Mouse (Mus musculus) spleen, adult 12 weeks (tissue): ENCODE results near the gene Sapcd2.

Experiments
- DNase-seq: peaks from one replicate; pipeline ENCODE4 v3.0.0; 2022; ENCODE audit warnings: low spot score

Gene Sapcd2

DNA sequence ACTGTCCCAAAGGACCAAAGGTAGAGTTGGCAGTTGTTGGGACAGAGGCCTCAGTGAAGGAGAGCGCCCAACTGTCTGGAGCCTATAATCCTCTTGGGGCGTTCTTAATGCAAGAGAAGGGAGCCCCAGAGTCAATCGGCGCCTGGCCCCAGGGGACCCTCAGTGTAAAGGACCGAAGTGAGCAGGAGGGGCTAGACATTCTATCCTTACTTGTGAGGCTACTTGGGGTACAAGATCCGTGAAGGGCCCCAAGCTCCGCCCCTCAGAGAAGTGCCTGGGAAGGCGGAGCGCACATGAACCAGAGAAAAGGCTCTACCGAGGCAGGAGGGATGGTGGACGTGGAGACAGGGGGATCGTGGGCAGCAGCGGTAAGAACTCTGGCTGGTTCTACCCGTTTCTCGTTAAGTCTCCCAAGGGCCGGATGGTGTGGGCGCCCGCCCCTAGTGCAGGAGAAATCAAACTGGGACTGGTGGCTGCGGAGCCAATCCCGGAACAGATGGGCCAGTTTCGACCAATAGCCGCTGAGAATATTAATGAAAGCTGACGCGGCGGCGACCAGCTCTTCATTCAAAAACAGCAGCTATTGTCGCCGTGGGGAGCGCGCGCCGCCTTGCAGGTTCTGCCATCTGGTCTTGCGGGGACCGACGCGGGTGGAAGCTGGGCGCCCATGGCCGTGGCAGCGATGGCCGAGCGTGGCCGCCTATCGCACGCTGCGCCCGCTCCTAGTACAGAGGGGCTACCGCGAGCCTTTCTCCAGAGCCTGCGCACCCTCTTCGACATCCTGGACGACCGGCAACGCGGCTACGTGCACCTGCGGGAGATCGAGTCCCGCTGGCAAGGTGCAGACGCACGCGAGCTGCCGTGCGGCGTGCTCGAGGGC is at the start of gene Sapcd2:
Sapcd2 (plus strand) TSS at position 558 of the 880 bp plus-strand sequence.
- DNase-seq: peak; percentile 76

DNA sequence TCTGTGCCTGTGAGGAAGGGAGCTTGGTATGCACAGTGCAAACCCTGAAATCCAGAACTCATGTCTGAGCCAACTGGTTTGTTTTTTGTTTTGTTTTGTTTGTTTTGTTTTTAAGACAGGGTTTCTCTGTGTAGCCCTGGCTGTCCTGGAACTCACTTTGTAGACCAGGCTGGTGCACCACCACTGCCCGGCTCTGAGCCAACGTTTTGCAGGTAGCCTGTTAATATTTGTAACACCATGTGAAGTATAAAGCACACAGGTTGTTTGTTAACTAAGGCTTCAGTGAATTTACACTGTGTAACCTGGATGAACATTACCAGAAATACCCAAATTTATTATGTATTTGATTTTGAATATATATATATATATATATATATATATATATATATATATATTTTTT is 46.1 kb upstream of the Sapcd2 start:
- no peak for DNase-seq

- no peak for DNase-seq
Observed at GRCm38 (mm10) chr2:25328440-25328839, 43.7 kb upstream of the Sapcd2 start.

- no peak for DNase-seq
Observed at GRCm38 (mm10) chr2:25331470-25331869, 40.7 kb upstream of the Sapcd2 start.

GRCm38 (mm10) chr2:25332286-25333160 is 39.6 kb upstream of the Sapcd2 start, which contains the start of gene Man1b1:
Man1b1 (plus strand) TSS chr2:25332338.
- peak; percentile 100 for DNase-seq

DNA sequence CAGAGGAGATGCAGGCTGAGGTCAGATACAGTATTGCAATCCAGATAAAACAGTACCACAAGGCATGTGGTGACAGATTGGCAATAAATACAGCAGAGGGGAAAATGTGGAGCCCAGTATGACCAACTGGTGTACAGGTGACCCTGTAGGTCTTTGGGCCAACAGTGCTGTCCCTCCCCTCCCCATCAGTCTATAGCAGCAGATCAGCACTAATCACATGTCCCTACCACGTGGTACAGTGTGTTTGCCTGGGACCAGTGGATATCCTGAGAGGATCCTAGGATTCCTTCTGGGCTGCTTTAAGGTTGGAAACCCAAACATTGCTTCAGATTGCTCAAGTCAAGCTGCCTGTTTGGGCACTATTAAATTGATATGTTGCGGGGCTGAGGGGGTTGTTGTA is 38.6 kb upstream of the Sapcd2 start:
- DNase-seq: no peak

GRCm38 (mm10) chr2:25338303-25338702 is 33.8 kb upstream of the Sapcd2 start:
- DNase-seq: no peak

DNA sequence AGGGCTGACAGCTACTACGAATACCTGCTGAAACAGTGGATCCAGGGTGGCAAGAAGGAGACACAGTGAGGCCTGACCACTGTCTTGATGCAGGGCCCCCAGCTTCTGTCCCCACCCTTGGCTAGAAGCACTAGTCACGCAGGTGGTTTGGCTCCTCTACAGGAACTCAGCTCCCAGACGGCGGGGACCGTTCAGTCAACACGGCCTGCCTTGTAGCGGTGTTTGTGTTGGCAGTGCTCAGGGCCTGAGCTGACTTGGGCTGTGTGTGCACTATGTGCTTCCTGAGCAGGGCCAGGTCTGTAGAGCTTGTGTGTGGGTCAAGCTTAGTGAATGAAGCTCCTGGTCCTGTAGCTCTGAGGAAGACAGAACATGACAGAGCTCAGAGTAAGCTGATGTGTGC is 24.0 kb upstream of the Sapcd2 start:
- DNase-seq: no peak

GRCm38 (mm10) chr2:25349499-25349898 is 22.6 kb upstream of the Sapcd2 start:
- DNase-seq: no peak

- DNase-seq: no peak
Observed at GRCm38 (mm10) chr2:25350701-25351100, 21.4 kb upstream of the Sapcd2 start.

GRCm38 (mm10) chr2:25354211-25354610 is 17.9 kb upstream of the Sapcd2 start:
- no peak for DNase-seq

GRCm38 (mm10) chr2:25355419-25356066 is 16.6 kb upstream of the Sapcd2 start:
- no peak for DNase-seq

DNA sequence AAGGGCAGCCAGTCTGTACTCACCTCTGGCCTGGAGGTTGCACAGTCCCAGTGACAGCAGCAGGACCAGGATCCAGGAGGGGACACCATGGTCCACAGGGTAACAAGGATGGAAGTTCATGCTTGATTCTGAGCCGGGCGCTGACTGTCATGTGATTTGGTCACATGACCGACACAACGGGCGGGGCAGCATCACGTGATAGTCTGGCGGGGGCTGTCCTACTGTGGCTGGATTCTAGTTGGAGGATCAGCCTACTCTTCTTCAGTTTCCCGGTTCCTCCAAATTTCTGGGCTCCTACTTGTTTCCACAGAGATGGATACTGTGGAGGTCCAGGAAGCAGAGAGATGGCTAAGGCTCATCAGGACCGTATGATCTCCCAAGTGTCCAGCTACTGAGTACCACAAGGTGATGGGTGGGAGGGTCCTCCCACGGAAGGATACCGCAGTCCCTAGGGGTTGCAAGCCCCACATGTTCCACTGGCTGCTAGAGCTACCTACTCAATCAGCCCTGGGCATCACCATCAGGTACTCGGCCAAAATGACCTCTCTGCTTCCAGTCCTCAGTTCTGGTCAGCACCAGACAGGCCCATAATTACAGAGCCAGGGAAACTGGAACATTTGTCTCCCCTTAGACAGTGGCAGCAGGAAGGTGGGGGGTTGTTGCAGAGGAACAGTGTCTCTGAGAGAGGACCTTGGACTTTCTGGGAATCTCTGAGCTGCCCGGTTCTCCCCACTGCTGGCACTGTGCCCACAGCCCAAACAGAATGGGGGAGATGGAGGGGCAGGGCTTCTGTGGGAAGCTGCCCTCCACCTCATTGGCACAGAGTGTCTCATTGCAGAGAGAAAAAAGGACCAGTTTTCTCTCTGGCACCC is 15.7 kb upstream of the Sapcd2 start, which contains the start of gene Dpp7:
Dpp7 (minus strand) TSS at position 152 of the 872 bp plus-strand sequence.
- peak; percentile 77 for DNase-seq

- no peak for DNase-seq
Observed at GRCm38 (mm10) chr2:25359848-25360247, 12.3 kb upstream of the Sapcd2 start.

- no peak for DNase-seq
Observed at GRCm38 (mm10) chr2:25363478-25364178, 8.5 kb upstream of the Sapcd2 start.

DNA sequence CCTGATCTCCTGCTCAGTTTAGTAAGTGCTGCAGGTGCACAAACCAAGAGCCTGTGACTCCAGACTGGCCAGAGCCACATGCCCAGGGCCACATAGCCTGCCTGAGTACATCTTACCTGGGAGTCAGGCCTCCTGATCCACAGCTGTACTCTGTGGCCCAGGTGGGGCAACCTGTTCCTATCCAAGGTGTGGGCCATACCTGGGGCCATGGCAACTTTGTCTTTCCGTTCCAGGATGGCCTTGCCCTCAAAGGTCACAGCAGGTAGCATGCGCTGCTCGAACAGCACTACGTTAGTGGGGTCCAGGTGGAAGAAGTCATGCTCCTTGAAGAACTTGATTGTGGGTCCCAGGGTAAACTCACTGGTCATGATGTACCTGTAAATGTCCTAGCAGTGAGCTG is 7.8 kb upstream of the Sapcd2 start:
- no peak for DNase-seq

- DNase-seq: no peak
Observed at GRCm38 (mm10) chr2:25364761-25365090, 7.4 kb upstream of the Sapcd2 start.

- DNase-seq: peak; percentile 49
Observed at GRCm38 (mm10) chr2:25365091-25365761, 6.9 kb upstream of the Sapcd2 start, which contains the start of gene Uap1l1. Uap1l1 (minus strand) TSS chr2:25365682.

GRCm38 (mm10) chr2:25369996-25370395 is 2.1 kb upstream of the Sapcd2 start:
- no peak for DNase-seq
